In genomic region chr9:44342173-44342572, GRCm38 (mm10) we compare ENCODE assay signal across 12 mouse cellular contexts. TPM values are rescaled to one million over a fixed set of nuclear protein-coding genes. Genes with fewer than 3 reads are reported as not detected.
DNase-seq lines count a peak whose midpoint lies in the region; ATAC-seq and TF ChIP-seq lines count a peak whose summit lies in the region.
"Had no signal": no experiment of that assay in that cellular context is flagged by ENCODE, and none has a peak within 500 bp of the region (broad histone marks: within the 10 kb centered on the region; RNA-seq: fewer than 3 reads in every experiment).

No protein-coding gene starts in this region.

- no peak for ATAC-seq in midbrain, embryonic 11.5 days (ENCODE audit: low FRiP score)
- ATAC-seq in midbrain, embryonic 13.5 days, result no peak
- no peak for ATAC-seq in limb, embryonic 12.5 days (ENCODE audit: insufficient number of reproducible peaks, insufficient read depth, low FRiP score, low TSS enrichment, low read depth)
- ATAC-seq in stomach, embryonic 15.5 days (ENCODE audit: insufficient read depth, low FRiP score, low read depth), result peak; percentile 70; the same call in 1 of the 2 replicates
- ATAC-seq: forebrain, embryonic 16.5 days had no signal

- H3K27ac ChIP-seq in gastrocnemius, adult 2 months, result no peak overlapping the region
- peak overlapping the region; percentile 25; the same call in 1 of the 2 replicates for H3K27ac ChIP-seq in midbrain, embryonic 11.5 days (ENCODE audit: low read depth, low read length)
- no peak overlapping the region for H3K27ac ChIP-seq in midbrain, embryonic 13.5 days
- peak overlapping the region; percentile 12; the same call in 1 of the 2 replicates for H3K27ac ChIP-seq in limb, embryonic 12.5 days
- peak overlapping the region; percentile 100; the same call in 1 of the 2 replicates for H3K27ac ChIP-seq in stomach, embryonic 15.5 days

- intact Hi-C loops in gastrocnemius, adult 2 months (cut with DNase I), result no loop called here
- intact Hi-C loops in gastrocnemius, postnatal 36 days (cut with DNase I), result loop anchor here (5.0 kb wide), 1 partner anchor 35 kb away; the partner anchor contains the start of gene Hinfp

- H3K9me3 ChIP-seq in midbrain, embryonic 11.5 days (ENCODE audit: control insufficient read depth, low read length), result no peaks in the 10 kb centered on the region
- no peaks in the 10 kb centered on the region for H3K9me3 ChIP-seq in midbrain, embryonic 13.5 days
- H3K9me3 ChIP-seq in limb, embryonic 12.5 days, result no peaks in the 10 kb centered on the region
- no peaks in the 10 kb centered on the region for H3K9me3 ChIP-seq in stomach, embryonic 15.5 days

- H3K27me3 ChIP-seq in midbrain, embryonic 11.5 days (ENCODE audit: control insufficient read depth, insufficient read depth, low read length), result no peaks in the 10 kb centered on the region
- no peaks in the 10 kb centered on the region for H3K27me3 ChIP-seq in midbrain, embryonic 13.5 days
- no peaks in the 10 kb centered on the region for H3K27me3 ChIP-seq in limb, embryonic 12.5 days
- no peaks in the 10 kb centered on the region for H3K27me3 ChIP-seq in stomach, embryonic 15.5 days (replicated peaks)

- H3K36me3 ChIP-seq in midbrain, embryonic 11.5 days (ENCODE audit: control insufficient read depth, insufficient read depth, low read length), result peaks cover 3% of the 10 kb centered on the region; the same call in 1 of the 2 replicates
- peaks cover 35% of the 10 kb centered on the region for H3K36me3 ChIP-seq in midbrain, embryonic 13.5 days
- peaks cover 64% of the 10 kb centered on the region for H3K36me3 ChIP-seq in limb, embryonic 12.5 days
- peaks cover 11% of the 10 kb centered on the region for H3K36me3 ChIP-seq in stomach, embryonic 15.5 days

- 86% methylated on average over 3 of the region's 3 CpGs for WGBS in midbrain, embryonic 11.5 days
- 89% methylated on average over 3 of the region's 3 CpGs for WGBS in midbrain, embryonic 13.5 days
- WGBS in limb, embryonic 12.5 days, result 81% methylated on average over 3 of the region's 3 CpGs
- WGBS in stomach, embryonic 15.5 days, result 66% methylated on average over 3 of the region's 3 CpGs

- H3K9ac ChIP-seq in midbrain, embryonic 11.5 days (ENCODE audit: low read length), result no peak overlapping the region
- no peak overlapping the region for H3K9ac ChIP-seq in midbrain, embryonic 13.5 days (replicated peaks)
- H3K9ac ChIP-seq in limb, embryonic 12.5 days (replicated peaks), result no peak overlapping the region
- no peak overlapping the region for H3K9ac ChIP-seq in stomach, embryonic 15.5 days

- no peak for DNase-seq in gastrocnemius, adult 2 months
- DNase-seq in gastrocnemius, postnatal 36 days, result no peak
- DNase-seq in midbrain, embryonic 11.5 days (ENCODE audit: low spot score, missing footprints), result no peak
- DNase-seq in right cerebral cortex, postnatal 14 days, result no peak
- no peak for DNase-seq in left cerebral cortex, adult 11 months (ENCODE audit: low spot score)
- DNase-seq: cerebellum, adult 11 months; kidney, adult 9 months; lung, postnatal 14 days had no signal

- peaks cover 10% of the 10 kb centered on the region for H3K4me1 ChIP-seq in midbrain, embryonic 11.5 days (ENCODE audit: control insufficient read depth, insufficient read depth, low read length)
- peaks cover 24% of the 10 kb centered on the region for H3K4me1 ChIP-seq in midbrain, embryonic 13.5 days (replicated peaks)
- H3K4me1 ChIP-seq in limb, embryonic 12.5 days (replicated peaks), result peaks cover 23% of the 10 kb centered on the region
- H3K4me1 ChIP-seq in stomach, embryonic 15.5 days, result peaks cover 20% of the 10 kb centered on the region

- no peak overlapping the region for H3K4me2 ChIP-seq in midbrain, embryonic 11.5 days
- H3K4me2 ChIP-seq in midbrain, embryonic 13.5 days (replicated peaks), result no peak overlapping the region
- 0 out of 2 replicates have a peak overlapping the region, but pooled peaks have one; percentile 66 for H3K4me2 ChIP-seq in limb, embryonic 12.5 days
- peak overlapping the region; percentile 80 for H3K4me2 ChIP-seq in stomach, embryonic 15.5 days

- TF ChIP-seq CTCF in gastrocnemius, adult 2 months (IDR thresholded peaks at IDR 0.05), result no peak

- H3K4me3 ChIP-seq in gastrocnemius, adult 2 months, result peak overlapping the region; percentile 97; the same call in 1 of the 2 replicates
- peak overlapping the region; percentile 3; the same call in 1 of the 2 replicates for H3K4me3 ChIP-seq in midbrain, embryonic 11.5 days (ENCODE audit: low read depth, low read length)
- H3K4me3 ChIP-seq in midbrain, embryonic 13.5 days (replicated peaks), result no peak overlapping the region
- H3K4me3 ChIP-seq in limb, embryonic 12.5 days (replicated peaks), result 0 out of 2 replicates have a peak overlapping the region, but pooled peaks have one; percentile 80
- H3K4me3 ChIP-seq in stomach, embryonic 15.5 days (replicated peaks), result peak overlapping the region; percentile 16

RNA-seq across cellular contexts. Expression of gene Hmbs, which starts 1.9 kb away (rescaled TPM):
- 10 to 100 TPM; 21.9 to 29.1 TPM for total RNA-seq in gastrocnemius, adult 2 months (2021)
- 10 to 100 TPM; 19.7 to 21.2 TPM for total RNA-seq in gastrocnemius, postnatal 36 days (2021)
- 147 and 158 TPM in 2 replicates for polyA plus RNA-seq in midbrain, embryonic 11.5 days (2014; fragmentation: Nextera tagmentation; extraction: Ambion mirVana)
- 72.3 and 72.9 TPM in 2 replicates for polyA plus RNA-seq in midbrain, embryonic 13.5 days (2015; fragmentation: Nextera tagmentation; extraction: Ambion mirVana)
- polyA plus RNA-seq in limb, embryonic 12.5 days (2016; fragmentation: Nextera tagmentation; extraction: Ambion mirVana), result 123 and 125 TPM in 2 replicates
- polyA plus RNA-seq in stomach, embryonic 15.5 days (2015; fragmentation: Nextera tagmentation; extraction: Ambion mirVana), result 155 and 202 TPM in 2 replicates

RNA-seq across cellular contexts. Expression of gene H2afx, which starts 7.7 kb away (rescaled TPM):
- total RNA-seq in gastrocnemius, adult 2 months (2021), result 1 to 10 TPM; 8.4 to 8.7 TPM
- 10 to 100 TPM in 1 of 2 experiments, 1 to 10 TPM in 1; 10.0 to 12.9 TPM for total RNA-seq in gastrocnemius, postnatal 36 days (2021)
- 355 and 377 TPM in 2 replicates for polyA plus RNA-seq in midbrain, embryonic 11.5 days (2014; fragmentation: Nextera tagmentation; extraction: Ambion mirVana)
- 193 and 209 TPM in 2 replicates for polyA plus RNA-seq in midbrain, embryonic 13.5 days (2015; fragmentation: Nextera tagmentation; extraction: Ambion mirVana)
- 429 and 481 TPM in 2 replicates for polyA plus RNA-seq in limb, embryonic 12.5 days (2016; fragmentation: Nextera tagmentation; extraction: Ambion mirVana)
- 260 and 267 TPM in 2 replicates for polyA plus RNA-seq in stomach, embryonic 15.5 days (2015; fragmentation: Nextera tagmentation; extraction: Ambion mirVana)

RNA-seq across cellular contexts. Expression of gene Dpagt1, which starts 16.4 kb away (rescaled TPM):
- total RNA-seq in gastrocnemius, adult 2 months (2021), result 10 to 100 TPM; 12.3 to 14.1 TPM
- 10 to 100 TPM; 11.9 to 12.7 TPM for total RNA-seq in gastrocnemius, postnatal 36 days (2021)
- polyA plus RNA-seq in midbrain, embryonic 11.5 days (2014; fragmentation: Nextera tagmentation; extraction: Ambion mirVana), result 41.8 and 48.9 TPM in 2 replicates
- polyA plus RNA-seq in midbrain, embryonic 13.5 days (2015; fragmentation: Nextera tagmentation; extraction: Ambion mirVana), result 40.8 TPM in 2 replicates
- polyA plus RNA-seq in limb, embryonic 12.5 days (2016; fragmentation: Nextera tagmentation; extraction: Ambion mirVana), result 38.1 and 38.6 TPM in 2 replicates
- 33.2 and 33.5 TPM in 2 replicates for polyA plus RNA-seq in stomach, embryonic 15.5 days (2015; fragmentation: Nextera tagmentation; extraction: Ambion mirVana)

RNA-seq across cellular contexts. Expression of gene Vps11, which starts 19.3 kb away (rescaled TPM):
- 10 to 100 TPM; 16.6 to 19.5 TPM for total RNA-seq in gastrocnemius, adult 2 months (2021)
- 10 to 100 TPM; 15.4 to 16.2 TPM for total RNA-seq in gastrocnemius, postnatal 36 days (2021)
- 32.0 and 32.4 TPM in 2 replicates for polyA plus RNA-seq in midbrain, embryonic 11.5 days (2014; fragmentation: Nextera tagmentation; extraction: Ambion mirVana)
- polyA plus RNA-seq in midbrain, embryonic 13.5 days (2015; fragmentation: Nextera tagmentation; extraction: Ambion mirVana), result 41.2 and 41.6 TPM in 2 replicates
- 28.9 and 30.7 TPM in 2 replicates for polyA plus RNA-seq in limb, embryonic 12.5 days (2016; fragmentation: Nextera tagmentation; extraction: Ambion mirVana)
- polyA plus RNA-seq in stomach, embryonic 15.5 days (2015; fragmentation: Nextera tagmentation; extraction: Ambion mirVana), result 25.8 and 26.4 TPM in 2 replicates

RNA-seq across cellular contexts. Expression of gene C2cd2l, which starts 22.1 kb away (rescaled TPM):
- 10 to 100 TPM; 14.9 to 17.8 TPM for total RNA-seq in gastrocnemius, adult 2 months (2021)
- total RNA-seq in gastrocnemius, postnatal 36 days (2021), result 10 to 100 TPM; 12.8 to 14.2 TPM
- polyA plus RNA-seq in midbrain, embryonic 11.5 days (2014; fragmentation: Nextera tagmentation; extraction: Ambion mirVana), result 9.8 and 10.4 TPM in 2 replicates
- polyA plus RNA-seq in midbrain, embryonic 13.5 days (2015; fragmentation: Nextera tagmentation; extraction: Ambion mirVana), result 23.0 and 27.3 TPM in 2 replicates
- polyA plus RNA-seq in limb, embryonic 12.5 days (2016; fragmentation: Nextera tagmentation; extraction: Ambion mirVana), result 7.9 and 8.1 TPM in 2 replicates
- polyA plus RNA-seq in stomach, embryonic 15.5 days (2015; fragmentation: Nextera tagmentation; extraction: Ambion mirVana), result 7.9 and 10.1 TPM in 2 replicates

Comparison
In these comparisons a context has a peak if more than half of its experiments do, and no peak if none do; other contexts are left out.
1. H3K27ac ChIP-seq: peak in midbrain, embryonic 11.5 days (single experiment), limb, embryonic 12.5 days (single experiment) and stomach, embryonic 15.5 days (single experiment); none in gastrocnemius, adult 2 months (single experiment) and midbrain, embryonic 13.5 days (single experiment).
2. H3K4me2 ChIP-seq: peak in limb, embryonic 12.5 days (single experiment) and stomach, embryonic 15.5 days (single experiment); none in midbrain, embryonic 11.5 days (single experiment) and midbrain, embryonic 13.5 days (single experiment).